Mouse (Mus musculus) intestine, postnatal 0 days (tissue): ENCODE results near the gene Megf11. TPM values are rescaled to one million over a fixed set of nuclear protein-coding genes. Genes with fewer than 3 reads are reported as not detected.

Experiments used
- ATAC-seq: fragments of 200-750 bp; cut with Nextera tagmentation; 2 replicates; pipeline ENCODE4 v1.8.0; 2017; ENCODE audit warnings: mild to moderate bottlenecking, moderate TSS enrichment, moderate library complexity
- H3K27ac ChIP-seq: fragments of 300-500 bp; sonication (generic); 2 replicates; pipeline ENCODE4 v1.5.1; 2014; ENCODE audit warnings: mild to moderate bottlenecking, low read depth, low read length, moderate library complexity
- H3K27me3 ChIP-seq: fragments of 300-500 bp; sonication (generic); replicated peaks from 2 replicates; pipeline ENCODE4 v1.6.1; 2014; ENCODE audit warnings: low read length, mixed read lengths; ENCODE audit not compliant: control insufficient read depth, insufficient read depth
- H3K36me3 ChIP-seq: fragments of 300-500 bp; sonication (generic); 2 replicates; pipeline ENCODE4 v1.6.1; 2014; ENCODE audit warnings: mild to moderate bottlenecking, moderate library complexity; ENCODE audit not compliant: control insufficient read depth, insufficient read depth
- H3K4me1 ChIP-seq: fragments of 300-500 bp; sonication (generic); replicated peaks from 2 replicates; pipeline ENCODE4 v1.6.1; 2014; ENCODE audit warnings: antibody characterized with exemption, low read length, mixed read lengths; ENCODE audit not compliant: control insufficient read depth, insufficient read depth
- H3K4me2 ChIP-seq: fragments of 300-500 bp; sonication (generic); replicated peaks from 2 replicates; pipeline ENCODE4 v1.6.1; 2014; ENCODE audit warnings: low read depth, mild to moderate bottlenecking, moderate library complexity
- H3K4me3 ChIP-seq: fragments of 300-500 bp; sonication (generic); 2 replicates; pipeline ENCODE4 v1.5.1; 2014; ENCODE audit warnings: low read depth, low read length
- H3K9ac ChIP-seq: fragments of 300-500 bp; sonication (generic); 2 replicates; pipeline ENCODE4 v1.6.1; 2014; ENCODE audit warnings: mild to moderate bottlenecking, low read depth, low read length
- H3K9me3 ChIP-seq: fragments of 300-500 bp; sonication (generic); 2 replicates; pipeline ENCODE4 v1.6.1; 2016; ENCODE audit warnings: mixed run types; ENCODE audit not compliant: control insufficient read depth
- CTCF ChIP-seq: sonication (generic); IDR thresholded peaks from 2 replicates; pipeline ENCODE4 v1.5.1; 2016; ENCODE audit warnings: low read depth, mild to moderate bottlenecking, control low read depth, antibody characterized with exemption, moderate library complexity
- WGBS: fragments of 180-500 bp; shearing (Covaris S2); extraction: QIAGEN DNeasy Blood & Tissue Kit; methylation state at CpG from one replicate; pipeline ENCODE4 v1.1.7; 2014; 5-methylcytosine and 5-hydroxymethylcytosine counted together
- polyA plus RNA-seq: library from polyadenylated mRNA; unstranded; fragments of >200 nt; fragmentation: Nextera tagmentation; extraction: Ambion mirVana; gene quantifications from 2 replicates; pipeline ENCODE4 v1.2.1, GENCODE M21; 2015

Megf11 gene
- polyA plus RNA-seq, 1 experiment from 2014 or later = 0.69 TPM

GRCm38 (mm10) chr9:64629802-64630201 is 244.4 kb downstream of the Megf11 start:
- Histone ChIP-seq H3K9me3 (no peaks in the 10 kb centered on the region), H3K27ac (no peak overlapping the region), H3K27me3 (no peaks in the 10 kb centered on the region), H3K4me1 (no peaks in the 10 kb centered on the region), H3K4me2 (no peak overlapping the region), H3K36me3 (no peaks in the 10 kb centered on the region), H3K9ac (no peak overlapping the region), H3K4me3 (no peak overlapping the region)
- WGBS = 93% methylated on average over 1 of the region's 1 CpGs
- TF ChIP-seq CTCF = no peak
- no peak for ATAC-seq

GRCm38 (mm10) chr9:64633169-64633568 is 247.7 kb downstream of the Megf11 start:
- Histone ChIP-seq H3K9me3 (no peaks in the 10 kb centered on the region), H3K27me3 (no peaks in the 10 kb centered on the region), H3K36me3 (no peaks in the 10 kb centered on the region), H3K9ac (no peak overlapping the region), H3K4me3 (no peak overlapping the region), H3K4me2 (no peak overlapping the region), H3K27ac (no peak overlapping the region), H3K4me1 (no peaks in the 10 kb centered on the region)
- TF ChIP-seq CTCF = no peak
- 92% methylated on average over 3 of the region's 3 CpGs for WGBS
- ATAC-seq = no peak

GRCm38 (mm10) chr9:64636111-64636510 is 250.7 kb downstream of the Megf11 start:
- TF ChIP-seq CTCF = no peak

GRCm38 (mm10) chr9:64636961-64637360 is 251.5 kb downstream of the Megf11 start:
- ATAC-seq = no peak
- Histone ChIP-seq H3K27ac (no peak overlapping the region), H3K4me3 (no peak overlapping the region), H3K9me3 (no peaks in the 10 kb centered on the region), H3K4me1 (no peaks in the 10 kb centered on the region), H3K9ac (no peak overlapping the region), H3K36me3 (no peaks in the 10 kb centered on the region), H3K4me2 (no peak overlapping the region), H3K27me3 (no peaks in the 10 kb centered on the region)
- TF ChIP-seq CTCF = no peak
- WGBS = 53% methylated on average over 2 of the region's 2 CpGs

More at GRCm38 (mm10) chr9:64636111-64636510, 250.7 kb downstream of the Megf11 start:
- H3K4me1 ChIP-seq = no peaks in the 10 kb centered on the region
- H3K9me3 ChIP-seq = no peaks in the 10 kb centered on the region
- H3K9ac ChIP-seq = no peak overlapping the region
- H3K4me3 ChIP-seq = no peak overlapping the region
- no peak overlapping the region for H3K4me2 ChIP-seq
- 76% methylated on average over 6 of the region's 6 CpGs for WGBS
- no peak for ATAC-seq
- no peaks in the 10 kb centered on the region for H3K27me3 ChIP-seq
- no peak overlapping the region for H3K27ac ChIP-seq
- H3K36me3 ChIP-seq = no peaks in the 10 kb centered on the region

- peak overlapping the region; percentile 64 for H3K4me2 ChIP-seq
- no peaks in the 10 kb centered on the region for H3K36me3 ChIP-seq
- WGBS = 5% methylated on average over 22 of the region's 22 CpGs
- no peak overlapping the region for H3K27ac ChIP-seq
- no peak for TF ChIP-seq CTCF
- peak; percentile 51; the same call in 1 of the 2 replicates for ATAC-seq
- no peaks in the 10 kb centered on the region for H3K4me1 ChIP-seq
- no peaks in the 10 kb centered on the region for H3K27me3 ChIP-seq
- H3K4me3 ChIP-seq = peak overlapping the region; percentile 28; the same call in 1 of the 2 replicates
- peak overlapping the region; percentile 40; the same call in 1 of the 2 replicates for H3K9ac ChIP-seq
- no peaks in the 10 kb centered on the region for H3K9me3 ChIP-seq
Measured at GRCm38 (mm10) chr9:64638250-64638649, 252.8 kb downstream of the Megf11 start.

- peak; percentile 83 for TF ChIP-seq CTCF
- H3K4me3 ChIP-seq = no peak overlapping the region
- H3K9me3 ChIP-seq = no peaks in the 10 kb centered on the region
- H3K9ac ChIP-seq = no peak overlapping the region
- no peaks in the 10 kb centered on the region for H3K27me3 ChIP-seq
- no peak overlapping the region for H3K4me2 ChIP-seq
- no peak overlapping the region for H3K27ac ChIP-seq
- ATAC-seq = no peak
- H3K4me1 ChIP-seq = 0 out of 2 replicates have a peak, but pooled peaks cover 3% of the 10 kb centered on the region
- H3K36me3 ChIP-seq = no peaks in the 10 kb centered on the region
- WGBS = 9% methylated on average over 5 of the region's 5 CpGs
Measured at GRCm38 (mm10) chr9:64639664-64640063, 254.2 kb downstream of the Megf11 start.

GRCm38 (mm10) chr9:64644129-64644528 is 258.7 kb downstream of the Megf11 start:
- no peak overlapping the region for H3K9ac ChIP-seq
- peak; percentile 83 for ATAC-seq
- TF ChIP-seq CTCF = no peak
- no peak overlapping the region for H3K4me3 ChIP-seq
- no peaks in the 10 kb centered on the region for H3K27me3 ChIP-seq
- H3K27ac ChIP-seq = no peak overlapping the region
- 0 out of 2 replicates have a peak, but pooled peaks cover 3% of the 10 kb centered on the region for H3K4me1 ChIP-seq
- WGBS = 11% methylated on average over 7 of the region's 7 CpGs
- no peak overlapping the region; the same call in 1 of the 2 replicates for H3K4me2 ChIP-seq
- no peaks in the 10 kb centered on the region for H3K36me3 ChIP-seq
- no peaks in the 10 kb centered on the region for H3K9me3 ChIP-seq
